Mouse (Mus musculus): ENCODE measurements around the gene Xbp1.

DNA sequence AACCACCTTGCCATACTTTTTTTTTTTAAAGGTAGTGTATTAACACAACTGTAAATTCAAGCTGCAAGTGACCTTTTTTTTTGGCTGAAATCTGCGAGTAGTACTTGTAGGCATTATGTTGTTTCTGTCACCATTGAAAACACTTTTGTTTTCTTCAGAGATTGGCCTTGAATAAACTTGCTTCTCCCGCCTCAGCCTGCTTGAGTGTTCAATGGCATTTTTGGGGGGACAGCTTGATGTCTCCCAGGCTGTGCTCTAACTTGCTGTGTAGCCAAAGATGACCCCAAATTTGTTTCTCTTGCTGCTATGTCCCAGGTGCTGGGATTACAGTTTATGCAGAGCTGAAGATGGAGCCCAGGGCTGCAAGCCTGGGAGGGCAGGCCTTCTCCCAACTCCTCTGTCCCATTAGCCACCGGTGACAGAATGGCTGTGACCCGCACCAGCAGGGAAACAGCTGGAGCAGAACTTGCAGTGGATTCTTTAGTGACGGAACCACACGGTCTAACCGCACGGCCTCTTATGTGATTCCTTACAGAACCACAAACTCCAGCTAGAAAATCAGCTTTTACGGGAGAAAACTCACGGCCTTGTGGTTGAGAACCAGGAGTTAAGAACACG, 2.4 kb downstream of the Xbp1 start:
- TF ChIP-seq CTCF (IDR thresholded peaks at IDR 0.05): no peak
- TF ChIP-seq POLR2A (IDR thresholded peaks at IDR 0.05; ENCODE audit: insufficient read depth, low read depth, low read length): no peak
- no peak for TF ChIP-seq EP300 (IDR thresholded peaks at IDR 0.05; ENCODE audit: insufficient read depth, low read depth, low read length)

All from heart, adult 2 months (tissue).